Mouse (Mus musculus): ENCODE measurements around the gene Xrra1.

- TF ChIP-seq CTCF (IDR thresholded peaks at IDR 0.05; ENCODE audit: control insufficient read depth, insufficient read depth, insufficient replicate concordance, low read depth, low read length) (no peak), POLR2A (IDR thresholded peaks at IDR 0.05; ENCODE audit: control insufficient read depth, low read depth, low read length) (no peak)
Measured at GRCm38 (mm10) chr7:99965020-99965841, 106.3 kb downstream of the Xrra1 start.
